Mouse (Mus musculus): ENCODE data around the gene Eng. TPM values are rescaled to one million over a fixed set of nuclear protein-coding genes. Genes with fewer than 3 reads are reported as not detected.

The Eng gene
- 14.0 and 18.7 TPM in 2 replicates for polyA plus RNA-seq (2021; fragmentation: Nextera tagmentation)
- long read RNA-seq, experiment 1, transcript Eng-201 (15 exons, 3,422 nt) = major isoform, 14 of 27 reads
- long read RNA-seq, experiment 1, transcript Eng-205 (15 exons, 3,403 nt) = minor isoform, 6 of 27 reads
- long read RNA-seq, experiment 1, partial matches to known transcripts = 6 of 27 reads
- long read RNA-seq, experiment 1, other reads (novel, unspliced or antisense) = 1 of 27 reads
- long read RNA-seq, experiment 2, transcript Eng-201 (15 exons, 3,422 nt) = major isoform, 114 of 170 reads
- long read RNA-seq, experiment 2, transcript Eng-205 (15 exons, 3,403 nt) = minor isoform, 29 of 170 reads
- long read RNA-seq, experiment 2, partial matches to known transcripts = 10 of 170 reads
- long read RNA-seq, experiment 2, other reads (novel, unspliced or antisense) = 16 of 170 reads

DNA sequence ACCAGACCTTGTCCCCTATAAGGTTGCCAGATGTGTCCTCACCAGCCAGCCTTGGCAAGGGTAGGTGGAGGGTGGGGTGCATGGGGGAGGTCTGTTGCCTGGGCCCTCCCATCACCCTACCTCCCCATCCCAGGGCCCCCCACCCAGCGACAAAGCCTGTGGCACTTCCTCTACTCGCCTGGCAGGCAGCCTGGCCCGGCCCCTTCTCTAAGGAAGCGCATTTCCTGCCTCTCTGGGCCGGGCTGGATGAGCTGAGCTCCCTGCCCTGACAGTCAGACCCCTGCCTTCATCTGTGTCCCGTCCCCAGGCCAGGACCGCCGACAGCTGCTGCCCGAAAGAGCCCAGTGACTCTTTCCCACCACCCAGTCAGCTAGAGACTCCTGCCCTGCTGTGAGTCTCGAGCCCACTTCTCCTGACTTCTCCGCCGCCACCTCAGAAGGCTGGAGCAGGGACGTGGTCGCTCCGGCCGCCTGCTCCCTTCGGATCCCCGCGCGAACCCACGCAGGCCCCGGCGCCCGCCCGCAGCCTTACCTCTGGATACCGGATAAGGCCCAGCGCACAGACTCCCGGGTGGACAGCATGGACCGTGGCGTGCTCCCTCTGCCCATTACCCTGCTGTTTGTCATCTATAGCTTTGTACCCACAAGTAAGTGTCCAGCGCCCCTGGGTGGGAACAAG, at the start of gene Eng:
Eng (plus strand) TSS at position 217 of the 678 bp plus-strand sequence.

DNA sequence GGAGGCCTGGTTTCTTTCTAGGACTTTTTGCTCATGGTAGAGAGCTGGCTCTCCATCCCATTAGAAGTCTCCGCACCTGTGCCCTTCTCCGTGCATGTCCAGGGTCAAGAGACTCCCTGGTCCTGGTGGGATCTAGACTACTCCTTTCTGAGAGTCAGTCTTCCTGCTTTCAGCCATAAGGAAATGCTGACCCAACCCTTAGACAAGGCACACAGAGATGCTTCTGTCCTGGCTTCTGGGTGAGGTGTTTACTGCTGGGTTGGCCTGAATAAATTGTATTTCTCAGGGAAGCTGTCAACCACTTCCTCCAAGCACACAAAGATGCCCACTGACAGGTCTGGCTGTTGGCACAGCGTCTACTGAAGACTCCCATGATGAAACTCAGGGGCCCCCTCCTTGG, 47.0 kb upstream of the Eng start, which contains the start of gene St6galnac6:
St6galnac6 (plus strand) TSS at position 301 of the 400 bp plus-strand sequence.

DNA sequence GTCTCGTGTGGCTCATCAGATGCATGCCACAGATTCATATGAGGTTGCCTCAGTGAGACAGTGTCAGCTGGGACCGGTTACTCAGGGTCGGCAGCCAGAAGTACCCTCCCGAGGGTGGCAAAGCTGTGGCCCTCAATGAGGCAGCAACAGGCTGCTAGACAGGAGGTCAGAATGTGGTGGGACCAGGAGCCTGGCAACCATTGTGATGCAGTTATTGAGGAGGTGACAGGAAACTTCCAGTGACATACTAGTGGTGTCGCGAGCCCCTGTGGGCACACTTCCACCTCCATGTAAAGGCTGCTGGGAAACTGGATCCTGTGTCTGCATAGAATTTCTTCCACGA, 24.9 kb upstream of the Eng start, which contains the start of gene Ak1:
Ak1 (plus strand) TSS at position 242 of the 343 bp plus-strand sequence.

DNA sequence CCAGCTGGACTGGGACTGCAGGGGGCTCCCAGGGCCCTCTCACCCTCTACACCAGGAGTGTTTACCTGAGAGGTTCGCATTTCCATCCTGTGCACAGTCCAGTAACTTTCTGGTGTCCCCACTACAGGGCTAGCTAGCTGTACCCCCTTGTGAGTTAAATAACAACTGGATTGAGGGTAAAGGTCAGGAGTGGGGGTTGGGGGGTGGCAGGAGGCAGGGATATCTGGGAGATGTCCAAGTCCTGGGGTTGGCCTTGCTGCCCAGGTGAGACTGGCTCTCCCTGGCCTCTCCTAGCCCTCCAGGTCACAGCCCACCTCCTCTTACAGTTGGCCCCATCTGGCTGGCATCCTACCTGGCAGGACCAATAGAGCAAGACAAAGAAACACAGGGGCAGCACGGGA, 57.6 kb downstream of the Eng start, which contains the start of gene Fpgs:
Fpgs (minus strand) TSS at position 125 of the 401 bp plus-strand sequence.

DNA sequence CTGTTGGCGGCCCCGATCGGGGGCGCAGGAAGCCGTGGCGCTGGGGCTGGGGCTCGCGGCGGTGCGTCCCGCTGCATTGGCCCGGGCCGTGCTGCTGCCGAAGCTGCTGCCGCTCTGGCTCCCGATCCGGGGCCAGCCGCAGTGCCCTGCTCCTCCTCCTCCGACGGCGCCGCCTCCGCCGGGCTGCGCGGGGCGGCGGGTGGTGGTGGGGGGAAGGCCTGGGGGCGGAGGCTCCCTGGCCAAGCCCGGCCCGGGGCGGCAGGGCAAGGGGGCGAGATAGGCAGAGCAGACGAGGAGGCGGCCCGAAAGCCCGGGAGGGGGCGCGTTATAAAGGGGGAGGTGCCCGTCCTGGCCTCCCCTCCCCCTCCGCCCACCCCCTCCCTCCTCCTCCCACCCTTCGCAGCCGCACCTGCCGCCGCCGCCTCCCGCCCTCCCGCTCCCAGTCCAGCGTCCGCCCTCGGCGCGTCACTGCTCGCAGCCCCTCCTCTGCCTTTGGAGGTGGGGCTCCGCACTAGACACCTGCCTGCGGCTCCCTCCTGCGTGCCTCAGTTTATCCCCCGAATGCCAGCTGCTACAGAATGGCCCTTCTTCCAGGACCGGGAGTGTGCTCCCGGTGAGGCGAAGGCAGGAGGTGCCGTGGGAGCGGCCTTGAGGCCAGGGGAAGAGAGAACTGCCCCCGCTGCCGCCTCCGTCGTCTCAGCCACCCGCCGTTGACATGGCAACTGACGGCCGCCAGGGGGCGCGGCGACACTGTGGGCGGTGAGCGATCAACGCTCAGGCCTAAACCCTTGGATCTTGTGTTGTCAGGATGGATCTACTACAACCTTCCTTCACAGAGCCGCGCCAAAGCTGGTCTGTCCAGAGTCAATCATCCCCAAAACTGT, 66.8 kb downstream of the Eng start, which contains the start of gene Cdk9:
Cdk9 (minus strand) TSS at position 143 of the 884 bp plus-strand sequence.

DNA sequence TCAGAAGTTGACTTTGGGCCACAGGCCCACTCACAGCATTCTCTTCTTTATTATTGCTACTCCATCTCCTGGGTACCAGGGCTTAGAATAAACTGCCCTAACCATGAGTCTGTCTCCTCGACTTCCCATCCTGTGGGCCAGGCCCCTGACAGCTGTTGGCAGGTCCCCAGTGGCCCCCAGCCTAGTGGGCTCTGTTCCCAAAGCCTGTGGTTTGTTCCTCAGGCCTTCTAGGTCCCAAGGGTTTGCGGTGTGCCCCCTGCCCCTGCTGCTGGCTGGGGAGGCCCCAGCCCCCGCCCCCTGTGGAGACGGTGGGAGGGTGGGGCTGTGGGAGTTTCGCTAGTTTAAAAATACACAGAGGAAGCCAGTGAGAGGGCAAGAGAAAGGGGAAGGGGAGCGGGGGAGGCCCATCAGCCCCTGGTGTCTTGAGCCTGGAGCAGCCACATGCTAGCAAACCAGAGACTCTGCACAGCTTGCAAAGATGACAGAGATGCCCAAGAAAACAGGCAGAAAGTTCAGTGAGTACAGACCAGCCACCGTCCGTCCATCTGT, 74.4 kb downstream of the Eng start, which contains the start of gene Sh2d3c:
Sh2d3c (plus strand) TSS at position 375 of the 549 bp plus-strand sequence.

Small RNA genes lying within 50 kb of the gene (microRNA-seq; reads per million reads assigned to microRNA genes)
- gene Gm47291 (not detected), gene Mir1954 (not detected), gene Mir2861 (not detected), gene Mir3960 (not detected), gene Mir8093 (not detected)

Other genes with a start within 250 kb of the Eng start
- gene Naif1, start 196.1 kb upstream of the Eng start, polyA plus RNA-seq (2021; fragmentation: Nextera tagmentation) = 2.0 and 3.3 TPM in 2 replicates
- 27.1 and 32.0 TPM in 2 replicates for gene Slc25a25, start 195.2 kb upstream of the Eng start, polyA plus RNA-seq (2021; fragmentation: Nextera tagmentation)
- gene Fam102a, start 111.3 kb upstream of the Eng start, polyA plus RNA-seq (2021; fragmentation: Nextera tagmentation) = 24.3 and 34.4 TPM in 2 replicates
- 150 and 152 TPM in 2 replicates for gene Dpm2, start 75.7 kb upstream of the Eng start, polyA plus RNA-seq (2021; fragmentation: Nextera tagmentation)
- 0.95 and 1.2 TPM in 2 replicates for gene Pip5kl1, start 71.8 kb upstream of the Eng start, polyA plus RNA-seq (2021; fragmentation: Nextera tagmentation)
- gene 9430097D07Rik, start 70.9 kb upstream of the Eng start, polyA plus RNA-seq (2021; fragmentation: Nextera tagmentation) = 0.25 and 0.26 TPM in 2 replicates
- gene St6galnac4, start 59.5 kb upstream of the Eng start, polyA plus RNA-seq (2021; fragmentation: Nextera tagmentation) = 36.2 and 41.8 TPM in 2 replicates
- 10.3 and 11.1 TPM in 2 replicates for gene St6galnac6, start 46.9 kb upstream of the Eng start, polyA plus RNA-seq (2021; fragmentation: Nextera tagmentation)
- gene Ak1, start 24.8 kb upstream of the Eng start, polyA plus RNA-seq (2021; fragmentation: Nextera tagmentation) = 96.4 and 102 TPM in 2 replicates
- gene Fpgs, start 57.5 kb downstream of the Eng start, polyA plus RNA-seq (2021; fragmentation: Nextera tagmentation) = 6.2 and 6.9 TPM in 2 replicates
- gene Cdk9, start 66.5 kb downstream of the Eng start, polyA plus RNA-seq (2021; fragmentation: Nextera tagmentation) = 12.5 and 15.1 TPM in 2 replicates
- gene Sh2d3c, start 74.5 kb downstream of the Eng start, polyA plus RNA-seq (2021; fragmentation: Nextera tagmentation) = 21.5 and 27.3 TPM in 2 replicates
- gene 6330409D20Rik, start 94.4 kb downstream of the Eng start, polyA plus RNA-seq (2021; fragmentation: Nextera tagmentation) = 0.41 and 0.60 TPM in 2 replicates
- 49.3 and 49.8 TPM in 2 replicates for gene Tor2a, start 110.6 kb downstream of the Eng start, polyA plus RNA-seq (2021; fragmentation: Nextera tagmentation)
- gene Ttc16, start 129.0 kb downstream of the Eng start, polyA plus RNA-seq (2021; fragmentation: Nextera tagmentation) = 0.33 and 0.49 TPM in 2 replicates
- gene Ptrh1, start 129.2 kb downstream of the Eng start, polyA plus RNA-seq (2021; fragmentation: Nextera tagmentation) = 7.0 and 7.9 TPM in 2 replicates
- 0.60 and 1.1 TPM in 2 replicates for gene Cfap157, start 137.8 kb downstream of the Eng start, polyA plus RNA-seq (2021; fragmentation: Nextera tagmentation)
- 256 and 296 TPM in 2 replicates for gene Stxbp1, start 200.7 kb downstream of the Eng start, polyA plus RNA-seq (2021; fragmentation: Nextera tagmentation)
- 3.9 and 5.1 TPM in 2 replicates for gene Fam129b, start 229.5 kb downstream of the Eng start, polyA plus RNA-seq (2021; fragmentation: Nextera tagmentation)

Measured in layer of hippocampus, adult 6 months (tissue).